Mouse (Mus musculus) stomach, embryonic 16.5 days (tissue): ENCODE results near the gene Mt2. TPM values are rescaled to one million over a fixed set of nuclear protein-coding genes. Genes with fewer than 3 reads are reported as not detected.

Experiments used
- ATAC-seq: fragments of 200-750 bp; cut with Nextera tagmentation; 2 replicates; pipeline ENCODE4 v1.8.0; 2017; ENCODE audit warnings: moderate number of reproducible peaks, moderate TSS enrichment; ENCODE audit not compliant: insufficient read depth, low FRiP score
- H3K27ac ChIP-seq: fragments of 300-500 bp; sonication (generic); 2 replicates; pipeline ENCODE4 v1.5.1; 2014; ENCODE audit warnings: low read length
- H3K27me3 ChIP-seq: fragments of 300-500 bp; sonication (generic); 2 replicates; pipeline ENCODE4 v1.6.1; 2014; ENCODE audit warnings: low read length, control low read depth, mixed read lengths; ENCODE audit not compliant: control insufficient read depth, insufficient read depth
- H3K36me3 ChIP-seq: fragments of 300-500 bp; sonication (generic); 2 replicates; pipeline ENCODE4 v1.6.1; 2014; ENCODE audit warnings: low read length; ENCODE audit not compliant: control insufficient read depth, insufficient read depth
- H3K4me1 ChIP-seq: fragments of 300-500 bp; sonication (generic); 2 replicates; pipeline ENCODE4 v1.6.1; 2014; ENCODE audit warnings: low read length, control low read depth, mixed read lengths; ENCODE audit not compliant: control insufficient read depth, insufficient read depth
- H3K4me2 ChIP-seq: fragments of 300-500 bp; sonication (generic); 2 replicates; pipeline ENCODE4 v1.6.1; 2014; ENCODE audit warnings: low read depth, low read length, mixed read lengths
- H3K4me3 ChIP-seq: fragments of 300-500 bp; sonication (generic); replicated peaks from 2 replicates; pipeline ENCODE4 v1.5.1; 2014; ENCODE audit warnings: mild to moderate bottlenecking, low read length
- H3K9ac ChIP-seq: fragments of 300-500 bp; sonication (generic); 2 replicates; pipeline ENCODE4 v1.6.1; 2014; ENCODE audit warnings: low read length
- H3K9me3 ChIP-seq: fragments of 300-500 bp; sonication (generic); replicated peaks from 2 replicates; pipeline ENCODE4 v1.6.1; 2016; ENCODE audit warnings: low read length, control low read depth; ENCODE audit not compliant: control insufficient read depth
- WGBS: fragments of 180-500 bp; shearing (Covaris S2); extraction: QIAGEN DNeasy Blood & Tissue Kit; methylation state at CpG from one replicate; pipeline ENCODE4 v1.1.7; 2014; 5-methylcytosine and 5-hydroxymethylcytosine counted together
- polyA plus RNA-seq: library from polyadenylated mRNA; unstranded; fragments of >200 nt; fragmentation: Nextera tagmentation; extraction: Ambion mirVana; gene quantifications from 2 replicates; pipeline ENCODE4 v1.2.1, GENCODE M21; 2015

Mt2 gene
- polyA plus RNA-seq, 1 experiment from 2014 or later: 598 TPM

- H3K4me2 ChIP-seq: peak overlapping the region; percentile 89
- no peaks in the 10 kb centered on the region for H3K9me3 ChIP-seq
- no peaks in the 10 kb centered on the region for H3K36me3 ChIP-seq
- H3K27ac ChIP-seq: peak overlapping the region; percentile 97
- ATAC-seq: no peak
- peaks cover 10% of the 10 kb centered on the region; the same call in 1 of the 2 replicates for H3K27me3 ChIP-seq
- WGBS: 6% methylated on average over 25 of the region's 25 CpGs
- peaks cover 23% of the 10 kb centered on the region; the same call in 1 of the 2 replicates for H3K4me1 ChIP-seq
- H3K9ac ChIP-seq: peak overlapping the region; percentile 82
- H3K4me3 ChIP-seq: peak overlapping the region; percentile 65
These were observed 7.5 kb downstream of the Mt2 start for GRCm38 (mm10) chr8:94179713-94180560.

GRCm38 (mm10) chr8:94180561-94180908 is 8.1 kb downstream of the Mt2 start:
- 86% methylated on average over 1 of the region's 1 CpGs for WGBS
- no peak for ATAC-seq
- peak overlapping the region; percentile 65 for H3K4me3 ChIP-seq
- peaks cover 23% of the 10 kb centered on the region; the same call in 1 of the 2 replicates for H3K4me1 ChIP-seq
- H3K36me3 ChIP-seq: no peaks in the 10 kb centered on the region
- H3K27ac ChIP-seq: peak overlapping the region; percentile 97
- peak overlapping the region; percentile 82 for H3K9ac ChIP-seq
- peak overlapping the region; percentile 89 for H3K4me2 ChIP-seq
- no peaks in the 10 kb centered on the region for H3K9me3 ChIP-seq
- H3K27me3 ChIP-seq: peaks cover 10% of the 10 kb centered on the region; the same call in 1 of the 2 replicates

- H3K36me3 ChIP-seq: no peaks in the 10 kb centered on the region
- H3K9ac ChIP-seq: peak overlapping the region; percentile 67
- H3K4me1 ChIP-seq: peaks cover 37% of the 10 kb centered on the region
- H3K4me2 ChIP-seq: peak overlapping the region; percentile 49
- peak overlapping the region; percentile 93 for H3K27ac ChIP-seq
- H3K9me3 ChIP-seq: no peaks in the 10 kb centered on the region
- no peak for ATAC-seq
- H3K27me3 ChIP-seq: peaks cover 10% of the 10 kb centered on the region
- peak overlapping the region; percentile 36 for H3K4me3 ChIP-seq
- WGBS: 48% methylated on average over 13 of the region's 13 CpGs
These were observed 9.8 kb downstream of the Mt2 start for GRCm38 (mm10) chr8:94182055-94182929.

- H3K4me2 ChIP-seq: peak overlapping the region; percentile 49
- peak overlapping the region; percentile 36 for H3K4me3 ChIP-seq
- peak overlapping the region; percentile 93 for H3K27ac ChIP-seq
- ATAC-seq: peak; percentile 60
- peaks cover 40% of the 10 kb centered on the region for H3K4me1 ChIP-seq
- under 1% methylated on average over 16 of the region's 16 CpGs for WGBS
- H3K9me3 ChIP-seq: no peaks in the 10 kb centered on the region
- H3K9ac ChIP-seq: peak overlapping the region; percentile 67
- no peaks in the 10 kb centered on the region for H3K36me3 ChIP-seq
- peaks cover 10% of the 10 kb centered on the region for H3K27me3 ChIP-seq
These were observed 10.7 kb downstream of the Mt2 start for GRCm38 (mm10) chr8:94183117-94183516.

- Histone ChIP-seq H3K9me3 (no peaks in the 10 kb centered on the region), H3K4me1 (peaks cover 38% of the 10 kb centered on the region), H3K4me3 (no peak overlapping the region; the same call in 1 of the 2 replicates), H3K9ac (peak overlapping the region; percentile 67), H3K27ac (peak overlapping the region; percentile 93), H3K36me3 (no peaks in the 10 kb centered on the region), H3K4me2 (peak overlapping the region; percentile 49; the same call in 1 of the 2 replicates), H3K27me3 (peaks cover 10% of the 10 kb centered on the region)
- 25% methylated on average over 12 of the region's 12 CpGs for WGBS
- ATAC-seq: peak; percentile 34
These were observed 11.9 kb downstream of the Mt2 start for GRCm38 (mm10) chr8:94184357-94184843.

- Histone ChIP-seq H3K36me3 (no peaks in the 10 kb centered on the region), H3K9me3 (no peaks in the 10 kb centered on the region), H3K9ac (no peak overlapping the region), H3K4me1 (peaks cover 29% of the 10 kb centered on the region), H3K4me3 (no peak overlapping the region), H3K27ac (peak overlapping the region; percentile 80), H3K4me2 (no peak overlapping the region), H3K27me3 (no peaks in the 10 kb centered on the region; the same call in 1 of the 2 replicates)
- WGBS: 62% methylated on average over 6 of the region's 6 CpGs
- no peak for ATAC-seq
These were observed 13.3 kb downstream of the Mt2 start for GRCm38 (mm10) chr8:94185791-94186190.

GRCm38 (mm10) chr8:94186542-94186941 is 14.1 kb downstream of the Mt2 start:
- ATAC-seq: peak; percentile 78
- peak overlapping the region; percentile 42 for H3K4me2 ChIP-seq
- no peaks in the 10 kb centered on the region; the same call in 1 of the 2 replicates for H3K27me3 ChIP-seq
- peaks cover 37% of the 10 kb centered on the region for H3K4me1 ChIP-seq
- peak overlapping the region; percentile 80 for H3K27ac ChIP-seq
- H3K36me3 ChIP-seq: no peaks in the 10 kb centered on the region
- H3K9ac ChIP-seq: peak overlapping the region; percentile 51
- 5% methylated on average over 17 of the region's 17 CpGs for WGBS
- H3K4me3 ChIP-seq: 0 out of 2 replicates have a peak overlapping the region, but pooled peaks have one; percentile 12
- H3K9me3 ChIP-seq: no peaks in the 10 kb centered on the region

GRCm38 (mm10) chr8:94187290-94188002 is 15.0 kb downstream of the Mt2 start:
- no peaks in the 10 kb centered on the region for H3K36me3 ChIP-seq
- peak overlapping the region; percentile 51 for H3K9ac ChIP-seq
- peak overlapping the region; percentile 80 for H3K27ac ChIP-seq
- no peak overlapping the region for H3K4me3 ChIP-seq
- no peaks in the 10 kb centered on the region for H3K9me3 ChIP-seq
- WGBS: 43% methylated on average over 21 of the region's 21 CpGs
- H3K4me2 ChIP-seq: peak overlapping the region; percentile 42; the same call in 1 of the 2 replicates
- H3K4me1 ChIP-seq: peaks cover 37% of the 10 kb centered on the region
- H3K27me3 ChIP-seq: no peaks in the 10 kb centered on the region; the same call in 1 of the 2 replicates
- ATAC-seq: no peak
